Mouse (Mus musculus): ENCODE measurements around the gene Cpne1.

DNA sequence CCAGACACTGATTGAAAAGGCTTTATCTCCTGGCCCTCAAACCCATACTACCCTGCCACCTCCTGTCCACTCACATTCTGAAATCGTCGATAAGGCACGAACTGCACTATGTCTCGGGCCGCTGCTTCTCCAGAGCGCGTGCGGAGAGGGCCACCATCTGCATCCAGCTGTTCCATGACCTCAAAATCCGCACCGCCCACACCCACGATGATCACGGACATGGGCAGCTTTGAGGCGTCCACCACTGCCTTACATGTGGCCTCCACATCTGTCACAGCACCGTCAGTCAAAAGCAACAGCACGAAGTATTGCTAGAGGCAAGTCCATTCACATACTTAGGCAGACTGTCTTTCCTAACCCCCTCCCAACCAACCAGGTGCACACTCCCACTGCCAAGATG, 38.0 kb downstream of the Cpne1 start:
- TF ChIP-seq POLR2A (IDR thresholded peaks at IDR 0.05; ENCODE audit: borderline replicate concordance, extremely low read depth, low read depth, low read length) = no peak
- TF ChIP-seq CTCF (IDR thresholded peaks at IDR 0.05; ENCODE audit: insufficient read depth, low read length) = no peak

Data from lung, adult 2 months (tissue).